Mouse (Mus musculus) small intestine, adult 10 weeks (tissue): Measurements from ENCODE around the gene Gm6812. TPM values are rescaled to one million over a fixed set of nuclear protein-coding genes. Genes with fewer than 3 reads are reported as not detected.

Experiments used
- polyA plus RNA-seq: library from polyadenylated mRNA; stranded (reverse); fragments of 350-450 nt; fragmentation: Illumina TruSeq; extraction: RNeasy Lipid Tissue Mini Kit (QIAGEN cat#74804); gene quantifications from one replicate; pipeline ENCODE4 v1.2.3, GENCODE M21; 2014; ENCODE audit warnings: low replicate concordance

Gm6812 gene
- not detected for polyA plus RNA-seq

GRCm38 (mm10) chrX:68892953-68893352 is at the start of gene Gm6812:
Gene Gm6812 (minus strand): TSS chrX:68893053.

Other genes with a start within 250 kb of the Gm6812 start
- 139 TPM for gene Fmr1, start 214.5 kb downstream of the Gm6812 start, polyA plus RNA-seq
- 0.82 TPM for gene Fmr1nb, start 131.2 kb downstream of the Gm6812 start, polyA plus RNA-seq
- 0.93 TPM for gene Gm14698, start 72.0 kb downstream of the Gm6812 start, polyA plus RNA-seq